Mouse (Mus musculus) midbrain, postnatal 0 days (tissue): Measurements from ENCODE around the gene Vmn1r39. TPM values are rescaled to one million over a fixed set of nuclear protein-coding genes. Genes with fewer than 3 reads are reported as not detected.
"Not testable (repeated sequence)": the region's sequence is repeated elsewhere in the genome, so short reads cannot be mapped to it uniquely, and the experiment has no call there.

ENCODE experiments used
- ATAC-seq: fragments of 200-750 bp; cut with Nextera tagmentation; 2 replicates; pipeline ENCODE4 v1.8.0; 2017; ENCODE audit warnings: moderate number of reproducible peaks, mild to moderate bottlenecking, moderate TSS enrichment, moderate library complexity; ENCODE audit not compliant: low FRiP score
- DNase-seq: peaks from one replicate; pipeline ENCODE4 v3.0.0-alpha.2; 2015; ENCODE audit warnings: low spot score
- H3K27ac ChIP-seq: fragments of 300-500 bp; sonication (generic); 2 replicates; pipeline ENCODE4 v1.5.1; 2014; ENCODE audit warnings: low read depth, mild to moderate bottlenecking, low read length, mixed read lengths
- H3K27me3 ChIP-seq: fragments of 300-500 bp; sonication (generic); 2 replicates; pipeline ENCODE4 v1.6.1; 2014; ENCODE audit warnings: low read length, control low read depth, mixed read lengths; ENCODE audit not compliant: insufficient read depth
- H3K36me3 ChIP-seq: fragments of 300-500 bp; sonication (generic); 2 replicates; pipeline ENCODE4 v1.6.1; 2014; ENCODE audit warnings: low read length, control low read depth, mixed read lengths; ENCODE audit not compliant: insufficient read depth
- H3K4me1 ChIP-seq: fragments of 300-500 bp; sonication (generic); 2 replicates; pipeline ENCODE4 v1.6.1; 2014; ENCODE audit warnings: mild to moderate bottlenecking, control low read depth, antibody characterized with exemption, low read length, mixed read lengths; ENCODE audit not compliant: insufficient read depth
- H3K4me2 ChIP-seq: fragments of 300-500 bp; sonication (generic); 2 replicates; pipeline ENCODE4 v1.6.1; 2014; ENCODE audit warnings: low read depth, mild to moderate bottlenecking, low read length, mixed read lengths; ENCODE audit not compliant: poor library complexity, severe bottlenecking
- H3K4me3 ChIP-seq: fragments of 300-500 bp; sonication (generic); 2 replicates; pipeline ENCODE4 v1.5.1; 2014; ENCODE audit warnings: low read depth, mild to moderate bottlenecking, low read length, moderate library complexity
- H3K9ac ChIP-seq: fragments of 300-500 bp; sonication (generic); replicated peaks from 2 replicates; pipeline ENCODE4 v1.6.1; 2014; ENCODE audit warnings: mild to moderate bottlenecking, low read length, moderate library complexity, mixed read lengths; ENCODE audit not compliant: poor library complexity, severe bottlenecking
- H3K9me3 ChIP-seq: fragments of 300-500 bp; sonication (generic); 2 replicates; pipeline ENCODE4 v1.6.1; 2016; ENCODE audit warnings: low read length, control low read depth
- CTCF ChIP-seq: IDR thresholded peaks from 2 replicates; pipeline ENCODE4 v1.5.1; 2016; ENCODE audit warnings: antibody characterized with exemption, mild to moderate bottlenecking
- WGBS: fragments of 180-500 bp; shearing (Covaris S2); extraction: QIAGEN DNeasy Blood & Tissue Kit; methylation state at CpG from one replicate; pipeline ENCODE4 v1.1.7; 2014; 5-methylcytosine and 5-hydroxymethylcytosine counted together
- polyA plus RNA-seq: library from polyadenylated mRNA; unstranded; fragments of >200 nt; fragmentation: Nextera tagmentation; extraction: Ambion mirVana; gene quantifications from 2 replicates; pipeline ENCODE4 v1.2.1, GENCODE M21; 2015
- total RNA-seq: library from RNA; depleted of rRNA; stranded (reverse); fragments of >200 nt; gene quantifications from 2 replicates; pipeline ENCODE4 v1.2.3, GENCODE M21; 2014; rRNA removed

The Vmn1r39 gene
- total and polyA plus RNA-seq, 2 experiments from 2014 or later, result not detected

DNA sequence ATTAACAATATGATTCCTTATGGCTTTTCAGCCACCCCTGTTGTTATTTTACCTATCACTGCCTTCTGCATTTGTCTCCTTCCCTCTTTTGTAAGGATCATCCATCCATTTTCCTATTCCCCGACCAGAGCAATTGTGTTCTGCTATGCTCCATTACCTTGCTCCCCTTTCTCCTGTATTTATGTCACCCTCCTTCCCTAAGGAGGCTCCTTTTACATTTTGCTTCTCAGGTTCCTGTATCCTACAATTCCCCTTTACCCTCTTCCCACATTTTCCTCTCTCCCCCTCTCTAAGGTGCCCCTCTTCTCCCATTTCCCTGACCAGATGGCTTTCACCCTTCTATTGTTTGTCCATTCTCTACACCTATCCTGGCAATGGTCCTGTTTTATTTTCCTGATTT is 4.1 kb downstream of the Vmn1r39 start:
- Histone ChIP-seq H3K9me3 (no peaks in the 10 kb centered on the region), H3K9ac (no peak overlapping the region), H3K27me3 (no peaks in the 10 kb centered on the region), H3K4me3 (no peak overlapping the region), H3K27ac (no peak overlapping the region), H3K4me2 (no peak overlapping the region), H3K36me3 (no peaks in the 10 kb centered on the region), H3K4me1 (no peaks in the 10 kb centered on the region)
- ATAC-seq, result no peak
- 46% methylated on average over 1 of the region's 1 CpGs for WGBS
- TF ChIP-seq CTCF, result no peak
- no peak for DNase-seq

DNA sequence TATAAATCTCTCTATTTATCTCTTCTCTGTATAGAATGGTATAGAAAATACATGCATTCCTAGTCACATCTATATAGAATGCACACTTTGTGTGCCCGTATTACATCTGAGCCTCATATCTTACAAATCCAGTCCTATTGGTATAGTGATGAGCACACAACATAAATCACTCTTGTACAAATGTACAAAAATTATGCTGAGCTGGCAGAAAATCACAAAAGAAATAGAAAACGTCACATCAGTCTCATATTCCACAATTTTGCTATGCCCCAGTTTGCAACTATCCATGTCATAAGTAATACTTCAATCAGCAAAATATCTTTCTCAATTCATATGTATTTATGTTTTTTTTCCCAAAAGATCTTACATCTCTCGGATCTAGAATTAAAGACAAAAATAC is 4.7 kb downstream of the Vmn1r39 start:
- no peak for TF ChIP-seq CTCF
- no peak overlapping the region for H3K4me2 ChIP-seq
- no peak overlapping the region for H3K9ac ChIP-seq
- no peak for DNase-seq
- no peak overlapping the region for H3K27ac ChIP-seq
- WGBS, result 94% methylated on average over 3 of the region's 3 CpGs
- no peak for ATAC-seq
- no peaks in the 10 kb centered on the region for H3K27me3 ChIP-seq
- H3K4me3 ChIP-seq, result no peak overlapping the region
- no peaks in the 10 kb centered on the region for H3K4me1 ChIP-seq
- H3K36me3 ChIP-seq, result no peaks in the 10 kb centered on the region
- H3K9me3 ChIP-seq, result no peaks in the 10 kb centered on the region

DNA sequence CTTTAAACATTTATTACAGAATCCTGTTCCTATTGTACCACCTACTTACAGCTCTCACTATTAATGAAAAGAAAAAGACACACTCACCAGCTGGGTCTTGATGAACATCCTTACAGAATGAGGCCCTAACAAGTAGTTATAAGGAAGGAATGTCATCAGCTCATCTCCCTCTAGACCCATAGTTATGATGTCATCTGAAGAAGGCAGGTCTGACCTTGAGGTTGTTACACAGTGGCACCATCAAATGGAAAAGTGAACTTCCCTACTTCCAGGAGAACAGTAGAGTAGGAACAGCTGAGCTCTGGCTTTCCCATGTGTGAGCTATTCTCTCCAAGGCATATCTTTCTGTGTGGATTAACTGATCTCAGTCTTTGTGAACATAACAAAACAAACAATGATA is 27.9 kb downstream of the Vmn1r39 start, which contains the start of gene Vmn1r38:
Gene Vmn1r38 (minus strand): TSS at position 101 of the 400 bp plus-strand sequence.
- not testable (repeated sequence) for DNase-seq, H3K27me3 ChIP-seq, H3K9me3 ChIP-seq, ATAC-seq, H3K4me1 ChIP-seq, H3K36me3 ChIP-seq, H3K9ac ChIP-seq, H3K4me3 ChIP-seq, H3K4me2 ChIP-seq, H3K27ac ChIP-seq

Other genes with a start within 250 kb of the Vmn1r39 start
- gene Vmn1r33, start 192.3 kb downstream of the Vmn1r39 start, total RNA-seq, result not detected in 2 replicates
- not detected in 2 replicates for gene Vmn1r33, start 192.3 kb downstream of the Vmn1r39 start, polyA plus RNA-seq
- not detected in 2 replicates for gene Vmn1r34, start 166.7 kb downstream of the Vmn1r39 start, total RNA-seq
- gene Vmn1r34, start 166.7 kb downstream of the Vmn1r39 start, polyA plus RNA-seq, result not detected in 2 replicates
- gene Vmn1r35, start 124.7 kb downstream of the Vmn1r39 start, total RNA-seq, result not detected in 2 replicates
- not detected in 2 replicates for gene Vmn1r35, start 124.7 kb downstream of the Vmn1r39 start, polyA plus RNA-seq
- gene Vmn1r36, start 91.4 kb downstream of the Vmn1r39 start, total RNA-seq, result not detected in 2 replicates
- gene Vmn1r36, start 91.4 kb downstream of the Vmn1r39 start, polyA plus RNA-seq, result not detected in 2 replicates
- gene Vmn1r37, start 81.2 kb downstream of the Vmn1r39 start, total RNA-seq, result not detected in 2 replicates
- not detected in 2 replicates for gene Vmn1r37, start 81.2 kb downstream of the Vmn1r39 start, polyA plus RNA-seq
- not detected in 2 replicates for gene Vmn1r38, start 28.0 kb downstream of the Vmn1r39 start, total RNA-seq
- not detected in 2 replicates for gene Vmn1r38, start 28.0 kb downstream of the Vmn1r39 start, polyA plus RNA-seq
- gene Gng12, start 85.8 kb upstream of the Vmn1r39 start, total RNA-seq, result 37.9 and 43.3 TPM in 2 replicates
- 60.1 and 62.4 TPM in 2 replicates for gene Gng12, start 85.8 kb upstream of the Vmn1r39 start, polyA plus RNA-seq
- gene Gadd45a, start 226.8 kb upstream of the Vmn1r39 start, total RNA-seq, result 8.6 and 10.2 TPM in 2 replicates
- gene Gadd45a, start 226.8 kb upstream of the Vmn1r39 start, polyA plus RNA-seq, result 9.6 and 11.2 TPM in 2 replicates